Mouse (Mus musculus) erythroblast, embryonic 14.5 days (primary cell): Measurements from ENCODE around the gene Cdc5l.

ENCODE experiments used
- GATA1 ChIP-seq: IDR thresholded peaks from 2 replicates; pipeline ENCODE4 v1.6.1; 2012; ENCODE audit warnings: low read length, inconsistent platforms, mixed read lengths
- TAL1 ChIP-seq: IDR thresholded peaks from 3 replicates; pipeline ENCODE4 v1.6.1; 2012; ENCODE audit warnings: low read length, inconsistent platforms, mixed read lengths

GRCm38 (mm10) chr17:45458516-45458915 is 25.0 kb upstream of the Cdc5l start:
- TF ChIP-seq TAL1, result no peak
- no peak for TF ChIP-seq GATA1
